Mouse (Mus musculus): ENCODE results near the gene Msmo1. TPM values are rescaled to one million over a fixed set of nuclear protein-coding genes. Genes with fewer than 3 reads are reported as not detected.

Msmo1 gene
- polyA plus RNA-seq, 1 experiment = not detected

GRCm38 (mm10) chr8:64671937-64672336 lies 61.7 kb downstream of the Msmo1 start:
- WGBS = 18% methylated on average over 1 of the region's 1 CpGs
- Histone ChIP-seq H3K4me1 (ENCODE audit: control insufficient read depth, insufficient read depth, low read length) (peaks cover 3% of the 10 kb centered on the region; the same call in 1 of the 2 replicates), H3K4me3 (ENCODE audit: insufficient read depth, low read depth, low read length) (no peak overlapping the region), H3K27ac (ENCODE audit: insufficient read depth, low read depth, low read length) (no peak overlapping the region)
- TF ChIP-seq POLR2A (IDR thresholded peaks at IDR 0.05; ENCODE audit: insufficient read depth, low read depth, low read length) (no peak), CTCF (IDR thresholded peaks at IDR 0.05; ENCODE audit: insufficient read depth, low read depth, low read length) (no peak)

Other genes starting within 250 kb of the Msmo1 start
- gene Cpe, start 40.7 kb downstream of the Msmo1 start, polyA plus RNA-seq (2012; ENCODE audit: insufficient read depth, insufficient read length, low replicate concordance, missing spikeins) = 578 and 655 TPM in 2 replicates
- gene Klhl2, start 116.2 kb upstream of the Msmo1 start, polyA plus RNA-seq (2012; ENCODE audit: insufficient read depth, insufficient read length, low replicate concordance, missing spikeins) = not detected in 2 replicates
- not detected in 2 replicates for gene Tmem192, start 213.4 kb upstream of the Msmo1 start, polyA plus RNA-seq (2012; ENCODE audit: insufficient read depth, insufficient read length, low replicate concordance, missing spikeins)